Mouse (Mus musculus) megakaryocyte, embryonic 14.5 days (primary cell): ENCODE measurements at regions not wholly inside any gene's neighbourhood (a gene's known extent, or its start where the extent isn't known, plus 50 kb on each side); places are given as distances from the start of the nearest gene placed in this dataset.

Experiments used
- FLI1 ChIP-seq: IDR thresholded peaks from 2 replicates; pipeline ENCODE4 v1.6.1; 2012; ENCODE audit warnings: low read length, inconsistent platforms, mixed read lengths
- GATA1 ChIP-seq: IDR thresholded peaks from 3 replicates; pipeline ENCODE4 v1.6.1; 2012; ENCODE audit warnings: mixed read lengths, low read length, inconsistent platforms, borderline replicate concordance

DNA sequence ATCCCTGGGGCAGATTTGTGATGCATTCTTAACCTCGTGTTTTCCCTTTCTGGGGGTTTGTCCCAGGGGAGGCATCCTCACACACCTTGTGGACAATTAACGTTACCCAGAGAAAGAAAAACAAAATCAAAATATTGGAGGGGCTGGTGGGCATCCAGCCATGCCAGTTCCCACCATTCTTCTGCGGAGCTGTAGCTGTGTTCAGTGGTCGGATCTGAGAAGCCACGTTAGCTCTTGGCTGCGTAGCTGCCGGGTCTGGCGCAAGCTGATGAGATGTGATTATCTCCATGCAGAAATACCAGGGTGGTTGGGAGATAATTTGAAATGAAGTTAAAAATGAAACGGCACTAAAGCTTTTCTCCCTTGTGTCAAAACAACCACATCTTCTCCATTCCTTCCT lies 525.4 kb upstream of the Sall1 start:
- TF ChIP-seq GATA1 (no peak), FLI1 (no peak)
